Mouse (Mus musculus) kidney, embryonic 16.5 days (tissue): ENCODE data around the gene Disp1. TPM values are rescaled to one million over a fixed set of nuclear protein-coding genes. Genes with fewer than 3 reads are reported as not detected.
A peak's percentile ranks its signal among the peaks of the same experiment; 100 is the strongest.

Source experiments
- ATAC-seq: fragments of 200-750 bp; cut with Nextera tagmentation; 2 replicates; pipeline ENCODE4 v1.8.0; 2017; ENCODE audit warnings: moderate TSS enrichment; ENCODE audit not compliant: low FRiP score, low TSS enrichment
- H3K27ac ChIP-seq: fragments of 300-500 bp; sonication (generic); 2 replicates; pipeline ENCODE4 v1.5.1; 2014; ENCODE audit warnings: low read length
- H3K27me3 ChIP-seq: fragments of 300-500 bp; sonication (generic); 2 replicates; pipeline ENCODE4 v1.6.1; 2014; ENCODE audit warnings: low read length, control low read depth, mixed read lengths; ENCODE audit not compliant: insufficient read depth
- H3K36me3 ChIP-seq: fragments of 300-500 bp; sonication (generic); 2 replicates; pipeline ENCODE4 v1.6.1; 2014; ENCODE audit warnings: low read length, control low read depth, mixed read lengths; ENCODE audit not compliant: insufficient read depth
- H3K4me1 ChIP-seq: fragments of 300-500 bp; sonication (generic); 2 replicates; pipeline ENCODE4 v1.6.1; 2014; ENCODE audit warnings: low read length, control low read depth, mixed read lengths; ENCODE audit not compliant: insufficient read depth
- H3K4me2 ChIP-seq: fragments of 300-500 bp; sonication (generic); replicated peaks from 2 replicates; pipeline ENCODE4 v1.6.1; 2014; ENCODE audit warnings: low read depth, low read length
- H3K4me3 ChIP-seq: fragments of 300-500 bp; sonication (generic); 2 replicates; pipeline ENCODE4 v1.5.1; 2014; ENCODE audit warnings: mild to moderate bottlenecking, low read length
- H3K9ac ChIP-seq: fragments of 300-500 bp; sonication (generic); replicated peaks from 2 replicates; pipeline ENCODE4 v1.6.1; 2014; ENCODE audit warnings: low read length
- H3K9me3 ChIP-seq: fragments of 300-500 bp; sonication (generic); 2 replicates; pipeline ENCODE4 v1.6.1; 2016; ENCODE audit warnings: low read length, control low read depth
- WGBS: fragments of 180-500 bp; shearing (Covaris S2); extraction: QIAGEN DNeasy Blood & Tissue Kit; methylation state at CpG from one replicate; pipeline ENCODE4 v1.1.7; 2014; 5-methylcytosine and 5-hydroxymethylcytosine counted together
- polyA plus RNA-seq: library from polyadenylated mRNA; unstranded; fragments of >200 nt; fragmentation: Nextera tagmentation; extraction: Ambion mirVana; gene quantifications from 2 replicates; pipeline ENCODE4 v1.2.1, GENCODE M21; 2015

The Disp1 gene
- polyA plus RNA-seq, 1 experiment from 2014 or later = 12.8 TPM

- Histone ChIP-seq H3K27ac (no peak overlapping the region), H3K9ac (no peak overlapping the region), H3K36me3 (no peaks in the 10 kb centered on the region), H3K4me2 (no peak overlapping the region), H3K27me3 (no peaks in the 10 kb centered on the region), H3K4me1 (peaks cover 4% of the 10 kb centered on the region), H3K9me3 (no peaks in the 10 kb centered on the region), H3K4me3 (no peak overlapping the region)
- 22% methylated on average over 2 of the region's 2 CpGs for WGBS
- no peak for ATAC-seq
These were observed 16.6 kb upstream of the Disp1 start for GRCm38 (mm10) chr1:183237901-183238300.

DNA sequence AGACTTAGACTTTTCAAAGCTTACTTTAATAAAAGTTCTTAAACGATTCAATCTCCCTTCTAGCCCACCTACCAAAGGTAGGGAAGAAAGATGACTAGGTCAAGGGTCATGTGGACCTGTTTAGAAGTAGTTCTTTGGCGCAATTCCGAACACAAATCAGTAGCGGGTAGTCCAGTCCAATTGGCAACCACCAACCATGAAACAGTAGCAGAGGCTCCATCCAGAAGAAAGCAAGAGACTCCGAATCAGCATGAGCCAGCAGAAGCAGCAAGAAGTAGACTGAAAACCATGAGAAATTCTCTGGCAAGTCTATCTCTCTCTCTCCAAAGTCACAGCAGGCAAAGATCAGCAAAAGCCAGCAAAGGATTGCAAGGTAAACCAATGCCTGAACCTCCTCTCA lies 15.1 kb upstream of the Disp1 start:
- no peak overlapping the region for H3K27ac ChIP-seq
- no peak overlapping the region for H3K4me2 ChIP-seq
- no peak overlapping the region for H3K9ac ChIP-seq
- H3K4me1 ChIP-seq = peaks cover 4% of the 10 kb centered on the region
- WGBS = 87% methylated on average over 5 of the region's 5 CpGs
- H3K4me3 ChIP-seq = no peak overlapping the region
- no peak for ATAC-seq
- H3K27me3 ChIP-seq = no peaks in the 10 kb centered on the region
- H3K9me3 ChIP-seq = no peaks in the 10 kb centered on the region
- H3K36me3 ChIP-seq = no peaks in the 10 kb centered on the region

- no peaks in the 10 kb centered on the region for H3K27me3 ChIP-seq
- peaks cover 9% of the 10 kb centered on the region for H3K4me1 ChIP-seq
- ATAC-seq = peak; percentile 67; the same call in 1 of the 2 replicates
- H3K27ac ChIP-seq = no peak overlapping the region
- 27% methylated on average over 11 of the region's 11 CpGs for WGBS
- no peak overlapping the region for H3K4me3 ChIP-seq
- no peaks in the 10 kb centered on the region for H3K9me3 ChIP-seq
- no peak overlapping the region for H3K9ac ChIP-seq
- no peak overlapping the region for H3K4me2 ChIP-seq
- no peaks in the 10 kb centered on the region for H3K36me3 ChIP-seq
These were observed 12.4 kb upstream of the Disp1 start for GRCm38 (mm10) chr1:183233679-183234174.

- peak; percentile 67 for ATAC-seq
- no peak overlapping the region for H3K27ac ChIP-seq
- no peaks in the 10 kb centered on the region for H3K36me3 ChIP-seq
- no peaks in the 10 kb centered on the region for H3K27me3 ChIP-seq
- H3K9me3 ChIP-seq = no peaks in the 10 kb centered on the region
- 55% methylated on average over 7 of the region's 7 CpGs for WGBS
- H3K4me3 ChIP-seq = no peak overlapping the region
- H3K9ac ChIP-seq = no peak overlapping the region
- peaks cover 9% of the 10 kb centered on the region for H3K4me1 ChIP-seq
- H3K4me2 ChIP-seq = no peak overlapping the region
These were observed 11.8 kb upstream of the Disp1 start for GRCm38 (mm10) chr1:183232985-183233678.

- Histone ChIP-seq H3K27me3 (no peaks in the 10 kb centered on the region), H3K27ac (no peak overlapping the region), H3K36me3 (no peaks in the 10 kb centered on the region), H3K4me3 (no peak overlapping the region), H3K4me1 (0 out of 2 replicates have a peak, but pooled peaks cover 6% of the 10 kb centered on the region), H3K4me2 (no peak overlapping the region), H3K9me3 (no peaks in the 10 kb centered on the region), H3K9ac (no peak overlapping the region)
- no peak for ATAC-seq
- WGBS = 85% methylated on average over 7 of the region's 7 CpGs
These were observed 6.1 kb upstream of the Disp1 start for GRCm38 (mm10) chr1:183227469-183227868.

DNA sequence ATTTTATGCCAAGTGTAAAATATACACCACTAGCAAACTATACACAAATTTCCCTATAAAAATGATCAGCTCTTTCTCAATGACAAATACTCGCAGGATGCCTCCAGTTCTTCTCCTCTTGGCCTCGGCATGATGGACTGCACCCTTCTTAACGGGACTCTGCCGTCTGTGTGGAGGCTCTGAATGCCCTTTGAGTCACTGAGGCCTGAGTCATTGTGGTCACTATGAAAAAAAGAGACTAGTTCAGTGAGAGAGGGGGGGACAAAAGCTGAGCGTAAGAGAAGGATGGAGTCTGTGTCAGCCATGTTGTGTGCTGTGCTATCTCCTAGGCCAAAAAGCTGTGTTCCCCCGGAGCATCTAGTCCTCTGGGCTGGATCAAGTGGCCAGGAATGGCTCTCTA lies 2.3 kb downstream of the Disp1 start:
- Histone ChIP-seq H3K27ac (no peak overlapping the region), H3K4me2 (no peak overlapping the region), H3K9me3 (no peaks in the 10 kb centered on the region), H3K4me1 (peaks cover 9% of the 10 kb centered on the region), H3K27me3 (no peaks in the 10 kb centered on the region), H3K36me3 (no peaks in the 10 kb centered on the region), H3K9ac (no peak overlapping the region), H3K4me3 (no peak overlapping the region)
- ATAC-seq = no peak
- WGBS = 98% methylated on average over 6 of the region's 6 CpGs

- Histone ChIP-seq H3K4me2 (no peak overlapping the region), H3K4me1 (peaks cover 13% of the 10 kb centered on the region), H3K27ac (no peak overlapping the region), H3K36me3 (no peaks in the 10 kb centered on the region), H3K27me3 (no peaks in the 10 kb centered on the region), H3K4me3 (no peak overlapping the region), H3K9ac (no peak overlapping the region), H3K9me3 (no peaks in the 10 kb centered on the region)
- ATAC-seq = no peak
- WGBS = 69% methylated on average over 4 of the region's 4 CpGs
These were observed 4.6 kb downstream of the Disp1 start for GRCm38 (mm10) chr1:183216691-183217090.

GRCm38 (mm10) chr1:183215706-183216105 lies 5.6 kb downstream of the Disp1 start:
- Histone ChIP-seq H3K9ac (no peak overlapping the region), H3K4me3 (no peak overlapping the region), H3K36me3 (no peaks in the 10 kb centered on the region), H3K4me2 (no peak overlapping the region), H3K27me3 (no peaks in the 10 kb centered on the region), H3K27ac (no peak overlapping the region), H3K4me1 (peaks cover 11% of the 10 kb centered on the region), H3K9me3 (no peaks in the 10 kb centered on the region)
- WGBS = 86% methylated on average over 6 of the region's 6 CpGs
- ATAC-seq = no peak

GRCm38 (mm10) chr1:183213850-183214249 lies 7.5 kb downstream of the Disp1 start:
- Histone ChIP-seq H3K4me3 (no peak overlapping the region), H3K27me3 (no peaks in the 10 kb centered on the region), H3K9me3 (no peaks in the 10 kb centered on the region), H3K9ac (no peak overlapping the region), H3K4me1 (0 out of 2 replicates have a peak, but pooled peaks cover 3% of the 10 kb centered on the region), H3K4me2 (no peak overlapping the region), H3K36me3 (0 out of 2 replicates have a peak, but pooled peaks cover 3% of the 10 kb centered on the region), H3K27ac (no peak overlapping the region)
- 86% methylated on average over 6 of the region's 6 CpGs for WGBS
- ATAC-seq = no peak

DNA sequence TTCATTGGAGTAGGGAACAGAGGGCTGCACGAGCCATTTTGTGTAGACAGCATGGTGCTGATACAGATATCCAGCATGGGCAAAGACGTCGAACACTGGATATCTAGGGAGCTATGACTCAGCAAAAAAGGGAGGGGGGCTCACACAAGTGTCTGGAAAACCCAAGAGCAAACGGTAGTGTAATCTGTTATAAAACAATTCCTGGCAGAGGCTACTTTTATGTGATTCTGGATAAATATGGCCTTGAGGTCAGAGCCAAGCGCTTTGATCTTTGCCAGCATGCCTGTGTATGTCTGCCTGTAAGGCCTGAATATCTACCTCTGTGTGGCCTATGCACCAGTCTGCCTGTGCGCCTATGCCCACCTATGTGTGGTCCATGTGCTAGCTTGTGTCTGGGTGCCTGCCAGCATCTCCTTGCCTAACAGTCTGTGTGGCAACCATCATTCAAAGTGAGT lies 8.5 kb downstream of the Disp1 start:
- Histone ChIP-seq H3K4me1 (0 out of 2 replicates have a peak, but pooled peaks cover 3% of the 10 kb centered on the region), H3K27me3 (no peaks in the 10 kb centered on the region), H3K9ac (no peak overlapping the region), H3K36me3 (0 out of 2 replicates have a peak, but pooled peaks cover 3% of the 10 kb centered on the region), H3K9me3 (no peaks in the 10 kb centered on the region), H3K4me3 (no peak overlapping the region), H3K4me2 (no peak overlapping the region), H3K27ac (no peak overlapping the region)
- ATAC-seq = no peak
- WGBS = 63% methylated on average over 6 of the region's 6 CpGs
